Mouse (Mus musculus) neural tube, embryonic 14.5 days (tissue): ENCODE measurements at regions not wholly inside any gene's neighbourhood (a gene's known extent, or its start where the extent isn't known, plus 50 kb on each side); places are given as distances from the start of the nearest gene placed in this dataset.

Experiments
- ATAC-seq: fragments of 200-750 bp; cut with Nextera tagmentation; 2 replicates; pipeline ENCODE4 v1.8.0; 2017; ENCODE audit warnings: low read depth, mild to moderate bottlenecking, moderate TSS enrichment, moderate library complexity
- H3K27ac ChIP-seq: fragments of 300-500 bp; sonication (generic); 2 replicates; pipeline ENCODE4 v1.5.1; 2014; ENCODE audit warnings: low read depth, mild to moderate bottlenecking, control low read depth, low read length, moderate library complexity, mixed read lengths
- H3K27me3 ChIP-seq: fragments of 300-500 bp; sonication (generic); 2 replicates; pipeline ENCODE4 v1.6.1; 2014; ENCODE audit warnings: low read length; ENCODE audit not compliant: control insufficient read depth, insufficient read depth
- H3K36me3 ChIP-seq: fragments of 300-500 bp; sonication (generic); 2 replicates; pipeline ENCODE4 v1.6.1; 2014; ENCODE audit warnings: low read length, mixed read lengths; ENCODE audit not compliant: control insufficient read depth, insufficient read depth
- H3K4me1 ChIP-seq: fragments of 300-500 bp; sonication (generic); 2 replicates; pipeline ENCODE4 v1.6.1; 2014; ENCODE audit warnings: low read length; ENCODE audit not compliant: control insufficient read depth, insufficient read depth
- H3K4me2 ChIP-seq: fragments of 300-500 bp; sonication (generic); 2 replicates; pipeline ENCODE4 v1.6.1; 2014; ENCODE audit warnings: mild to moderate bottlenecking, low read depth, low read length, control low read depth
- H3K4me3 ChIP-seq: fragments of 300-500 bp; sonication (generic); 2 replicates; pipeline ENCODE4 v1.5.1; 2014; ENCODE audit warnings: low read depth, low read length, control low read depth, mixed read lengths
- H3K9ac ChIP-seq: fragments of 300-500 bp; sonication (generic); replicated peaks from 2 replicates; pipeline ENCODE4 v1.6.1; 2014; ENCODE audit warnings: low read depth, mild to moderate bottlenecking, control low read depth, low read length, mixed read lengths
- H3K9me3 ChIP-seq: fragments of 300-500 bp; sonication (generic); 2 replicates; pipeline ENCODE4 v1.6.1; 2016; ENCODE audit warnings: low read length; ENCODE audit not compliant: control insufficient read depth
- WGBS: fragments of 180-500 bp; shearing (Covaris S2); extraction: QIAGEN DNeasy Blood & Tissue Kit; methylation state at CpG from one replicate; pipeline ENCODE4 v1.1.7; 2014; 5-methylcytosine and 5-hydroxymethylcytosine counted together

- Histone ChIP-seq H3K4me1 (no peaks in the 10 kb centered on the region), H3K27ac (no peak overlapping the region), H3K4me3 (no peak overlapping the region), H3K36me3 (no peaks in the 10 kb centered on the region), H3K9ac (no peak overlapping the region), H3K27me3 (no peaks in the 10 kb centered on the region), H3K4me2 (no peak overlapping the region), H3K9me3 (no peaks in the 10 kb centered on the region)
- 77% methylated on average over 1 of the region's 1 CpGs for WGBS
- ATAC-seq: no peak
These were observed 454.6 kb upstream of the Ptprd start for GRCm38 (mm10) chr4:78666326-78666725.

DNA sequence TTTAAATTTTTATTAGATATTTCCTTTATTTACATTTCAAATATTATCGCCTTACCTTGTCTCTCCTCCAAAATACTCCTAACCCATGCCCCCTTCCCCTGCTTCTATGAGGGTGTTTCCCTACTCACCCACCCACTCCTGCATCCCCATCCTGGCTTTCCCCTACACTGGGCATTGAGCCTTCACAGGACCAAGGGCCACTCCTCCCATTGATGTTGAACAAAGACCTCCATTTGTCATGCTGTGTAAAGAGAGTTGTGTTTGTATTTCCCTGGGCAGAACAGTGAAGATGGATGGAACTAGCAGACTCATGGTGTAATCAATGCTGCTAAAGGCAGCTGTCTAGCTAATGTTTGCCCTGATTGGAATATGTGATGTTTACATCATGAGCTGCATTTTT is 431.0 kb upstream of the Ptprd start:
- Histone ChIP-seq H3K9me3 (no peaks in the 10 kb centered on the region), H3K27me3 (no peaks in the 10 kb centered on the region), H3K4me1 (no peaks in the 10 kb centered on the region), H3K4me3 (no peak overlapping the region), H3K36me3 (no peaks in the 10 kb centered on the region), H3K4me2 (no peak overlapping the region), H3K27ac (no peak overlapping the region), H3K9ac (no peak overlapping the region)
- WGBS: 54% methylated on average over 1 of the region's 1 CpGs
- peak; percentile 41; the same call in 1 of the 2 replicates for ATAC-seq

DNA sequence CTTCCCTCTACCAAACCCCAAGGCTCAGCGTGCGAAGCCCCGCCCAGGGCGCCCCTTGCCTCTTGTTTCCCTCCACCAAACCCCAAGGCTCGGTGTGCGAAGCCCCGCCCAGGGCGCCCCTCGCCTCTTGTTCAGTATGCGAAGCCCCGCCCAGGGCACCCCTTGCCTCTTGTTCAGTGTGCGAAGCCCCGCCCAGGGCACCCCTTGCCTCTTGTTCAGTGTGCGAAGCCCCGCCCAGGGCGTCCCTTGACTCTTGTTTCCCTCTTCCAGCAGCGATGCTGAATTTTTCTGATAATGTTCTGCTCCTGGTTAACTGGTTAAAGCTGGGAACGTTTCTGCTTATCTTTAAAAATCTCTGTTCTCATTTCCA is 394.7 kb upstream of the Ptprd start:
- Histone ChIP-seq H3K4me2 (peak overlapping the region; percentile 44), H3K9ac (no peak overlapping the region), H3K9me3 (no peaks in the 10 kb centered on the region), H3K27me3 (no peaks in the 10 kb centered on the region), H3K4me3 (peak overlapping the region; percentile 26; the same call in 1 of the 2 replicates), H3K36me3 (no peaks in the 10 kb centered on the region), H3K27ac (no peak overlapping the region), H3K4me1 (no peaks in the 10 kb centered on the region)
- peak; percentile 92 for ATAC-seq
- 12% methylated on average over 18 of the region's 18 CpGs for WGBS

DNA sequence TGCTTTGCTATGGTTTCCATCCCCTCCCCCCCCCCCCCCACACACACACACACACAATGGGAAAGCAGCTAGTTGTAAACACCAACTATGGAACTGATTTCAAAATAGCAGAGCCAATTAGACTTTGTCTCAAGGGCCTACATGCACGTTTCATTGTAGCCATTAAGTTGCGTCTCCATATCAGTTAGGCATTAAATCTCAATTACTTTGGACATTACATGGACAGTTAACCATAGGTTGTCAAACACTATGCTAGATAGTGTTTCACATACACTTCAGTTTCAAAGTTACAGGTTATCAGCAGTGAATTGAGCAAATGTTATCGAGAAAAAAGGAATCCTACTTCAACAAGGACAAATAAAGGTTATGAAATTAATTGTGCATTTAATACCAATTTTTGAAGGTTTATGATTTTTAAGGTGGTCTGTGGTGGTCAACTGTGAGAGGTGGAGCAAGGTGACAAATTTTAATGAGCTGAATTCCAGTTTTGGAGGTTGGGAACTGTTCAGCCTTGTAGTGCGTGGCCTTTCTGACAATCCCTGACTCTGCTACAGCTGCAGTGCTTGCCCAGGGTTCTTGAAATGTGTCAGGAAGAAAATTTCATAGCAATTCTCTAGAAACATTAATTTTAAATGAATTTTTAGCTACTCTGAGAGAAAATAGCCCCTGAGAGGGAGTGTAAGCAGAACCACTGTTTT is 394.2 kb upstream of the Ptprd start:
- no peaks in the 10 kb centered on the region for H3K9me3 ChIP-seq
- H3K27me3 ChIP-seq: no peaks in the 10 kb centered on the region
- H3K36me3 ChIP-seq: no peaks in the 10 kb centered on the region
- H3K27ac ChIP-seq: no peak overlapping the region
- H3K4me1 ChIP-seq: no peaks in the 10 kb centered on the region
- H3K4me2 ChIP-seq: peak overlapping the region; percentile 44
- ATAC-seq: peak; percentile 60
- peak overlapping the region; percentile 26; the same call in 1 of the 2 replicates for H3K4me3 ChIP-seq
- 55% methylated on average over 4 of the region's 4 CpGs for WGBS
- H3K9ac ChIP-seq: no peak overlapping the region

DNA sequence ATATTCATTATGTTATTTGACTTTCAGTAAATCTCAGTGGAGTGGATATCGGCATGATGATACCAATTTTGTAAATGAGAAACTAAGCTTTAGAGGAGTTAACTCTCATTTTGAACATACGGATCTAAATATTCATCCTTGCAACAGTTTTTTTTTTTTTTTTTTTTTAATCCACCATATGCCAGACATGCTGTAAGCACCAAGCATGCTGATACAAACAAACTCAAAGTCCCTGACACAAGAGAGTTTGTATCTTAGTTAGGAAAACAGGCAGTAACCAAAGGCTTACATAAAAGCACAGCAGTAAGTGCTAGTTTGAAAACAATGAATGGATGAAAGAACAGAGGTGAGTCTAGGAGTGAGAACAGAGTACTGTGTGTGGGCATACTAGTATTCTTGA is 369.8 kb upstream of the Ptprd start:
- no peak overlapping the region for H3K27ac ChIP-seq
- H3K4me2 ChIP-seq: no peak overlapping the region
- WGBS: 93% methylated on average over 2 of the region's 2 CpGs
- no peaks in the 10 kb centered on the region for H3K9me3 ChIP-seq
- no peaks in the 10 kb centered on the region for H3K36me3 ChIP-seq
- H3K9ac ChIP-seq: no peak overlapping the region
- H3K4me3 ChIP-seq: no peak overlapping the region
- no peaks in the 10 kb centered on the region for H3K4me1 ChIP-seq
- H3K27me3 ChIP-seq: no peaks in the 10 kb centered on the region
- no peak for ATAC-seq

DNA sequence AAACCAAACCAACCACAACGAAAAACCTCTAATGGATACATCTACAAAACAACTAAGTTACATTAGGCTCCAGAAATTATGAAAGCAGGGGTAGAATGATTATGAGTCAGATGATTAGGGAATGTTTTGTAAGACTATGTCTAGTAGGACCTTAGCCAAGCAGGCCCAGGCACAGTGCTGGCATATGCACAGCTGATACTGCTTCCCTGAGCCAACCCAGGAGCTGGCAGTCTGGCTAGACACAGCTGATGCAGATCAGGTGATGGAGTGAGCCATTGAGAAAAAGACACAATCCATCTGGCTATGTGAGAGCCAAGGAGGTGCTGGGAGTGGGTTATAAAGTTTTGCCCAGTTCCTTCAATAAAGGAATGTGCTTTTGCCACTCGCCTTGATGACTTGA is 353.6 kb upstream of the Ptprd start:
- Histone ChIP-seq H3K4me2 (no peak overlapping the region), H3K9me3 (no peaks in the 10 kb centered on the region), H3K27ac (no peak overlapping the region), H3K36me3 (no peaks in the 10 kb centered on the region), H3K4me1 (no peaks in the 10 kb centered on the region), H3K9ac (no peak overlapping the region), H3K4me3 (no peak overlapping the region), H3K27me3 (no peaks in the 10 kb centered on the region)
- 80% methylated on average over 2 of the region's 2 CpGs for WGBS
- no peak for ATAC-seq
